Mouse (Mus musculus) neutrophil, adult 65 days (primary cell): ENCODE data around the gene Ttk. TPM values are rescaled to one million over a fixed set of nuclear protein-coding genes. Genes with fewer than 3 reads are reported as not detected.

Source experiments
- total RNA-seq: library from RNA; stranded (reverse); gene quantifications from 2 replicates; pipeline ENCODE4 v1.2.4, GENCODE M21; 2023

The Ttk gene
- 11.9 and 14.2 TPM in 2 replicates for total RNA-seq

GRCm38 (mm10) chr9:83833811-83834747 lies at the start of gene Ttk:
Gene Ttk, plus strand, starts transcription at chr9:83834689.

GRCm38 (mm10) chr9:83805977-83806815 lies 28.3 kb upstream of the Ttk start, which contains the start of gene Elovl4:
Gene Elovl4, minus strand, starts transcription at chr9:83806277.

Other genes starting within 250 kb of the Ttk start
- gene Elovl4, start 28.4 kb upstream of the Ttk start, total RNA-seq = not detected in 2 replicates
- gene Bckdhb, start 90.5 kb downstream of the Ttk start, total RNA-seq = 1.7 and 2.1 TPM in 2 replicates